Mouse (Mus musculus) CH12.LX (cell line): ENCODE measurements around the gene Zdhhc11. TPM values are rescaled to one million over a fixed set of nuclear protein-coding genes. Genes with fewer than 3 reads are reported as not detected.

Experiments used
- DNase-seq: peaks from one replicate; pipeline ENCODE4 v3.0.0-alpha.2; 2013; ENCODE audit errors: extremely low read depth
- H3K27ac ChIP-seq: 2 replicates; pipeline ENCODE4 v1.5.1; 2012; ENCODE audit warnings: low read depth, mild to moderate bottlenecking, control low read depth, moderate library complexity; ENCODE audit not compliant: insufficient read depth
- H3K27me3 ChIP-seq: replicated peaks from 2 replicates; pipeline ENCODE3; 2012; ENCODE audit warnings: inconsistent platforms
- H3K36me3 ChIP-seq, 2 experiments: replicated peaks in 1 of 2; 2 replicates each; pipeline versions ENCODE3 to v1.6.1; 2012; ENCODE audit warnings: inconsistent platforms in 1 of 2, low read length in 1 of 2, mild to moderate bottlenecking in 1 of 2, mixed read lengths in 1 of 2, moderate library complexity in 1 of 2; ENCODE audit not compliant: control insufficient read depth in 1 of 2, insufficient read depth in 1 of 2
- H3K4me1 ChIP-seq, 2 experiments: 2 replicates each; pipeline ENCODE4 v1.6.1; 2012; ENCODE audit warnings: inconsistent platforms in 1 of 2, moderate library complexity in 1 of 2; ENCODE audit not compliant: insufficient read depth in 2 of 2, control insufficient read depth in 1 of 2
- H3K4me2 ChIP-seq: 2 replicates; pipeline ENCODE4 v1.6.1; 2012; ENCODE audit warnings: low read depth, mild to moderate bottlenecking, control low read depth; ENCODE audit not compliant: poor library complexity, insufficient read depth, severe bottlenecking
- H3K4me3 ChIP-seq, 3 experiments: fragments of 150-350 bp in 1 of 3; sonication (generic) in 1 of 3; replicated peaks in 1 of 3; 2 replicates each; pipeline versions ENCODE3 to v1.5.1; 2011 to 2012; ENCODE audit warnings: low read depth in 2 of 3, low read length in 2 of 3, mild to moderate bottlenecking in 2 of 3, moderate library complexity in 2 of 3, control low read depth in 1 of 3, improper control_type of control experiment in 1 of 3, inconsistent platforms in 1 of 3, mixed read lengths in 1 of 3; ENCODE audit not compliant: poor library complexity in 1 of 3
- H3K79me2 ChIP-seq: replicated peaks from 2 replicates; pipeline ENCODE4 v1.6.1; 2012; ENCODE audit warnings: mild to moderate bottlenecking, moderate library complexity; ENCODE audit not compliant: control insufficient read depth, poor library complexity, insufficient read depth, severe bottlenecking; ENCODE audit errors: extremely low read depth
- H3K9ac ChIP-seq: 2 replicates; pipeline ENCODE4 v1.6.1; 2012; ENCODE audit warnings: low read depth, mild to moderate bottlenecking, control low read depth, moderate library complexity; ENCODE audit not compliant: insufficient read depth
- H3K9me3 ChIP-seq: replicated peaks from 2 replicates; pipeline ENCODE3; 2012; ENCODE audit warnings: low read length, inconsistent platforms, mixed read lengths
- BHLHE40 ChIP-seq: IDR thresholded peaks from 2 replicates; pipeline ENCODE4 v1.6.1; 2011; ENCODE audit warnings: mild to moderate bottlenecking, low read depth, low read length, improper control_type of control experiment
- CTCF ChIP-seq, 2 experiments: IDR thresholded peaks in 1 of 2; conservative IDR thresholded peaks in 1 of 2; 2 replicates each; pipeline ENCODE4 v1.5.1; 2011 to 2012; ENCODE audit warnings: low read depth in 2 of 2, low read length in 2 of 2, improper control_type of control experiment in 1 of 2, inconsistent platforms in 1 of 2, mild to moderate bottlenecking in 1 of 2, moderate library complexity in 1 of 2
- E2F4 ChIP-seq: IDR thresholded peaks from 2 replicates; pipeline ENCODE4 v1.6.1; 2011; ENCODE audit warnings: low read depth, low read length, improper control_type of control experiment; ENCODE audit not compliant: insufficient replicate concordance
- ELF1 ChIP-seq: IDR thresholded peaks from 2 replicates; pipeline ENCODE4 v1.6.1; 2014; ENCODE audit warnings: low read depth, mild to moderate bottlenecking, inconsistent platforms, low read length, improper control_type of control experiment
- GABPA ChIP-seq: IDR thresholded peaks from 2 replicates; pipeline ENCODE4 v1.6.1; 2012; ENCODE audit warnings: low read depth, low read length, improper control_type of control experiment, inconsistent platforms; ENCODE audit not compliant: insufficient replicate concordance
- HCFC1 ChIP-seq: IDR thresholded peaks from 2 replicates; pipeline ENCODE4 v1.6.1; 2012; ENCODE audit warnings: low read depth, mild to moderate bottlenecking, inconsistent platforms, low read length, improper control_type of control experiment
- IRF4 ChIP-seq: IDR thresholded peaks from 2 replicates; pipeline ENCODE4 v1.6.1; 2014; ENCODE audit warnings: low read depth, mild to moderate bottlenecking, inconsistent platforms, low read length, improper control_type of control experiment
- JUN ChIP-seq: IDR thresholded peaks from 2 replicates; pipeline ENCODE4 v1.6.1; 2011; ENCODE audit warnings: low read depth, mild to moderate bottlenecking, low read length, improper control_type of control experiment, moderate library complexity; ENCODE audit not compliant: insufficient read depth
- JUND ChIP-seq: conservative IDR thresholded peaks from 2 replicates; pipeline ENCODE4 v1.6.1; 2011; ENCODE audit warnings: low read depth, low read length, improper control_type of control experiment
- KAT2A ChIP-seq: IDR thresholded peaks from 2 replicates; pipeline ENCODE4 v1.6.1; 2012; ENCODE audit warnings: low read length, improper control_type of control experiment, inconsistent platforms; ENCODE audit not compliant: insufficient replicate concordance
- MAFK ChIP-seq: IDR thresholded peaks from 2 replicates; pipeline ENCODE4 v1.6.1; 2011; ENCODE audit warnings: low read length, improper control_type of control experiment; ENCODE audit not compliant: insufficient replicate concordance
- MAX ChIP-seq: IDR thresholded peaks from 2 replicates; pipeline ENCODE4 v1.6.1; 2011; ENCODE audit warnings: low read length, improper control_type of control experiment
- MAZ ChIP-seq: IDR thresholded peaks from 2 replicates; pipeline ENCODE4 v1.6.1; 2012; ENCODE audit warnings: low read depth, mild to moderate bottlenecking, inconsistent platforms, low read length, improper control_type of control experiment, moderate library complexity
- MXI1 ChIP-seq: IDR thresholded peaks from 2 replicates; pipeline ENCODE4 v1.6.1; 2011; ENCODE audit warnings: mild to moderate bottlenecking, low read depth, low read length, improper control_type of control experiment
- MYC ChIP-seq: IDR thresholded peaks from 2 replicates; pipeline ENCODE4 v1.6.1; 2011; ENCODE audit warnings: low read depth, mild to moderate bottlenecking, improper control_type of control experiment, low read length
- NELFE ChIP-seq: IDR thresholded peaks from 2 replicates; pipeline ENCODE4 v1.6.1; 2011; ENCODE audit warnings: low read depth, low read length, improper control_type of control experiment
- NRF1 ChIP-seq: IDR thresholded peaks from 2 replicates; pipeline ENCODE4 v1.6.1; 2014; ENCODE audit warnings: low read depth, mild to moderate bottlenecking, inconsistent platforms, low read length, improper control_type of control experiment, moderate library complexity
- PAX5 ChIP-seq: IDR thresholded peaks from 2 replicates; pipeline ENCODE4 v1.6.1; 2012; ENCODE audit warnings: low read length, inconsistent platforms, mixed read lengths
- POLR2AphosphoS2 ChIP-seq: IDR thresholded peaks from 2 replicates; pipeline ENCODE4 v1.6.1; 2011; ENCODE audit warnings: low read depth, low read length, improper control_type of control experiment
- TCF12 ChIP-seq: IDR thresholded peaks from 2 replicates; pipeline ENCODE4 v1.6.1; 2014; ENCODE audit warnings: low read depth, mild to moderate bottlenecking, inconsistent platforms, low read length, improper control_type of control experiment
- ZC3H11A ChIP-seq: IDR thresholded peaks from 2 replicates; pipeline ENCODE4 v1.6.1; 2012; ENCODE audit warnings: low read depth, mild to moderate bottlenecking, inconsistent platforms, low read length, improper control_type of control experiment
- ZKSCAN1 ChIP-seq: IDR thresholded peaks from 2 replicates; pipeline ENCODE4 v1.6.1; 2012; ENCODE audit warnings: low read depth, inconsistent platforms, low read length, improper control_type of control experiment, borderline replicate concordance
- ZMIZ1 ChIP-seq: IDR thresholded peaks from 2 replicates; pipeline ENCODE4 v1.6.1; 2012; ENCODE audit warnings: low read depth, mild to moderate bottlenecking, inconsistent platforms, low read length, improper control_type of control experiment
- dilution Hi-C: fragments of 300-500 bp; cut with MboI; formaldehyde crosslinking; loops from 2 replicates; pipeline ENCODE4 v1.14.3; 2020; ENCODE audit warnings: low sequenced_read_pairs; ENCODE audit not compliant: extremely low pct_unique_long_range_greater_than_20kb, extremely low pct_ligation_motif_present
- in situ Hi-C: fragments of 300-500 bp; cut with MboI; formaldehyde crosslinking; loops from 3 replicates; pipeline ENCODE4 v1.14.3; 2019; ENCODE audit warnings: low sequenced_read_pairs, low pct_ligation_motif_present, low pct_unique_long_range_greater_than_20kb, mixed read lengths
- polyA plus RNA-seq: library from polyadenylated mRNA; unstranded; fragments of >175 nt; gene quantifications from 2 replicates; pipeline ENCODE4 v1.2.1, GENCODE M21; 2012; ENCODE audit warnings: low read depth; ENCODE audit not compliant: insufficient read length
- total RNA-seq, 2 experiments: library from RNA; depleted of rRNA; stranded (reverse); fragments of 300-350 nt in 1 of 2; fragments of >200 nt in 1 of 2; gene quantifications; 2 replicates each; pipeline ENCODE4 v1.2.3; 2012 to 2014

Gene Zdhhc11
- total RNA-seq (2012; rRNA removed) (not detected in 2 replicates), total RNA-seq (2014; rRNA removed) (not detected in 2 replicates), polyA plus RNA-seq (not detected in 2 replicates)

GRCm38 (mm10) chr13:73963551-73963950 lies at the start of gene Zdhhc11:
TSS of gene Zdhhc11 (plus strand) at chr13:73963851.
- in situ Hi-C loops (no loop called here), dilution Hi-C loops (no loop called here)
- Histone ChIP-seq H3K4me3 (no peak within 1 kb of the TSS), H3K9ac (no peak within 1 kb of the TSS), H3K4me2 (no peak within 1 kb of the TSS), H3K79me2 (no peaks in the 10 kb centered on the region), H3K36me3 (peaks cover 33 to 43% of the 10 kb centered on the region in 2 experiments), H3K9me3 (no peaks in the 10 kb centered on the region), H3K4me1 (no peaks in the 10 kb centered on the region), H3K27ac (no peak within 1 kb of the TSS), H3K27me3 (no peaks in the 10 kb centered on the region)
- DNase-seq: no peak
- TF ChIP-seq GABPA (no peak), KAT2A (no peak), ELF1 (no peak), ZKSCAN1 (no peak), HCFC1 (no peak), E2F4 (no peak), POLR2AphosphoS2 (no peak), PAX5 (no peak), MAZ (no peak), MAX (no peak), CTCF (conservative IDR thresholded peaks at IDR 0.05 in 1 of 2, IDR thresholded peaks at IDR 0.05 in 1 of 2; ENCODE audit: low read depth in 2 of 2, low read length in 2 of 2) (no peak), NELFE (no peak), JUN (no peak), MYC (no peak), ZC3H11A (no peak), IRF4 (no peak), MAFK (no peak), TCF12 (no peak), JUND (no peak), MXI1 (no peak)

- Histone ChIP-seq H3K4me3 (no peak overlapping the region), H3K36me3 (peaks cover 50 to 75% of the 10 kb centered on the region in 2 experiments), H3K4me1 (peaks cover 0 to 11% of the 10 kb centered on the region in 2 experiments; a peak in 2 of 4 replicates), H3K27me3 (no peaks in the 10 kb centered on the region), H3K9me3 (no peaks in the 10 kb centered on the region), H3K9ac (no peak overlapping the region), H3K79me2 (peaks cover 15% of the 10 kb centered on the region), H3K27ac (no peak overlapping the region), H3K4me2 (no peak overlapping the region)
- TF ChIP-seq ZKSCAN1: no peak
- no peak for TF ChIP-seq JUN
- no peak for TF ChIP-seq BHLHE40
- no peak for TF ChIP-seq ZMIZ1
- TF ChIP-seq NRF1: no peak
- no peak for TF ChIP-seq TCF12
- TF ChIP-seq NELFE: no peak
- TF ChIP-seq MAX: no peak
- DNase-seq: no peak
- dilution Hi-C loops (no loop called here), in situ Hi-C loops (no loop called here)
These were observed 31.4 kb upstream of the Zdhhc11 start for GRCm38 (mm10) chr13:73932201-73932600.
